Mouse (Mus musculus) urinary bladder, adult 18-20 months (tissue): ENCODE results near the gene Gm21828.
"Not testable (repeated sequence)": the region's sequence is repeated elsewhere in the genome, so short reads cannot be mapped to it uniquely, and the experiment has no call there.

Experiments used
- DNase-seq, 2 experiments: peaks; one replicate each; pipeline ENCODE4 v3.0.0; 2022; ENCODE audit warnings: low spot score in 2 of 2, mixed read lengths in 2 of 2

The Gm21828 gene

DNA sequence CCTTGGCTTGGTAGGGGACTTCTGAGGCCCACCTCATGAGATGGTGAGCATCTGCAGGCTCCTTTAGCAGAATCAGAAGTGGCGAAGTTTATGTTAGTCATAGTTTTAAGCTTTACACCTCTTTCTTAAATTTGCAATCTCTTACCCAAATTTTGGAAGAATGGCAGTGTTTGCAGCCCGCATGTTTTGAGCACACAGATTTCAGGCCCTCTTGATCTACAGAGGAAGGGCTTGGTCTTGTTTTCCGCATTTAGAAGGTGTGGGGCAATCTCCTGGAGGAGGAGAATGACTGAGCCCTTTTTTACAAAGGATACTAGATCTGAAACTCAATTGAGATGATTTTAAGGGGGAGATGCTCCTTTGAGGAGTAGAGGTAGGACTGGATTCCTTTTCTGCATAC, at the start of gene Gm21828:
Gm21828 (minus strand) TSS at position 101 of the 400 bp plus-strand sequence.
- not testable (repeated sequence) for DNase-seq

- not testable (repeated sequence) for DNase-seq
These were observed 28.4 kb upstream of the Gm21828 start, which contains the start of the genes Gm21440 and Gm21454 for GRCm38 (mm10) chrY:13252091-13252490. Gene Gm21440 (plus strand): TSS chrY:13252391. Gene Gm21454 (plus strand): TSS chrY:13252442.
